Comparison of ENCODE assay signal across 8 mouse cellular contexts in the genomic region with DNA sequence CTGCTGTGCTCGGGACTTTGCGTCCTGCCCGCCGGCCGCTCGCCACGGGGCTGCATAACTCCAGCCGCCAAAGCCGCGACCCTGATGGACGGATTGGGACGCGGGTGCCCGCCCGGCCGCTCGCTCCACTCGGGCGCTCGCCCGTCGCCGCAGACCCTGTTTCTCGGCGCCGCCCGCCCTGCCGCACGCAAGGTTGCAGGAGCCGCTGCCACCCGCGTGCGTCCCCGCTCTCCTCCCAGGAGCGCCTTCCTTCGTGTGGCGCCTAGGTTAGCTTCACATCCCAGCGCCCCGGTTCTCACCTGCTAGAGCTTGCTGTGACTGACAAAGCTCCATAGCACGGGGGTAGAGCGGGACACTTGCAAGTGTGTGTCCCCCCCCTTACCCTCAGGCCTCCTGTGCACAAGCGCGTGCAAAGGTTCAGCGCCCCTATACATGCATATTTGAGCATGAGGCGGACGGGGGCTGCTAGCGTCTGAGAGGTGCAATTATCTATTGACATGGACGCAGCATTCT. TPM values are rescaled to one million over a fixed set of nuclear protein-coding genes. Genes with fewer than 3 reads are reported as not detected.
A peak's percentile ranks its signal among the peaks of the same experiment; 100 is the strongest.
DNase-seq lines count a peak whose midpoint lies in the region; ATAC-seq and TF ChIP-seq lines count a peak whose summit lies in the region.

TSS of gene Plekhn1 (minus strand) at position 157 of the 513 bp plus-strand sequence.

- H3K4me2 ChIP-seq in embryonic facial prominence, embryonic 11.5 days (ENCODE audit: low read depth, low read length), result peak within 1 kb of the TSS; percentile 89
- peak within 1 kb of the TSS; percentile 88 for H3K4me2 ChIP-seq in limb, embryonic 14.5 days (replicated peaks; ENCODE audit: low read depth, low read length, severe bottlenecking)
- peak within 1 kb of the TSS; percentile 83 for H3K4me2 ChIP-seq in midbrain, embryonic 15.5 days

- H3K36me3 ChIP-seq in embryonic facial prominence, embryonic 11.5 days (replicated peaks; ENCODE audit: control insufficient read depth, insufficient read depth, low read depth, low read length), result peaks cover 12% of the 10 kb centered on the region
- peaks cover 60% of the 10 kb centered on the region for H3K36me3 ChIP-seq in limb, embryonic 14.5 days (ENCODE audit: control insufficient read depth, insufficient read depth, low read length)
- peaks cover 43% of the 10 kb centered on the region for H3K36me3 ChIP-seq in midbrain, embryonic 15.5 days (replicated peaks)

- TF ChIP-seq POLR2A in limb, embryonic 14.5 days (IDR thresholded peaks at IDR 0.05; ENCODE audit: borderline replicate concordance, extremely low read depth, insufficient read depth, insufficient read length), result no peak

- peak within 1 kb of the TSS; percentile 92 for H3K4me3 ChIP-seq in embryonic facial prominence, embryonic 11.5 days (ENCODE audit: low read depth, low read length)
- peak within 1 kb of the TSS; percentile 86 for H3K4me3 ChIP-seq in limb, embryonic 14.5 days (replicated peaks; ENCODE audit: low read length)
- H3K4me3 ChIP-seq in midbrain, embryonic 15.5 days, result peak within 1 kb of the TSS; percentile 79

- peak; percentile 20 for ATAC-seq in embryonic facial prominence, embryonic 11.5 days (replicated peaks; ENCODE audit: insufficient number of reproducible peaks, low FRiP score, low TSS enrichment, low read depth)
- ATAC-seq in limb, embryonic 14.5 days (ENCODE audit: low FRiP score, low read depth), result peak; percentile 44; the same call in 1 of the 2 replicates
- peak; percentile 62 for ATAC-seq in midbrain, embryonic 15.5 days (replicated peaks)

- H3K9me3 ChIP-seq in embryonic facial prominence, embryonic 11.5 days (replicated peaks; ENCODE audit: control insufficient read depth, low read length), result no peaks in the 10 kb centered on the region
- H3K9me3 ChIP-seq in limb, embryonic 14.5 days (ENCODE audit: control insufficient read depth, low read length), result no peaks in the 10 kb centered on the region
- no peaks in the 10 kb centered on the region for H3K9me3 ChIP-seq in midbrain, embryonic 15.5 days

- H3K27me3 ChIP-seq in embryonic facial prominence, embryonic 11.5 days (ENCODE audit: control insufficient read depth, insufficient read depth, low read length), result no peaks in the 10 kb centered on the region
- no peaks in the 10 kb centered on the region for H3K27me3 ChIP-seq in limb, embryonic 14.5 days (ENCODE audit: control insufficient read depth, insufficient read depth, low read length)
- no peaks in the 10 kb centered on the region for H3K27me3 ChIP-seq in midbrain, embryonic 15.5 days (replicated peaks)

- 0% methylated on average over 30 of the region's 48 CpGs for WGBS in embryonic facial prominence, embryonic 11.5 days
- WGBS in limb, embryonic 14.5 days, result under 1% methylated on average over 32 of the region's 48 CpGs
- under 1% methylated on average over 37 of the region's 48 CpGs for WGBS in midbrain, embryonic 15.5 days

- peak within 1 kb of the TSS; percentile 70 for H3K27ac ChIP-seq in embryonic facial prominence, embryonic 11.5 days (replicated peaks; ENCODE audit: low read depth, low read length)
- H3K27ac ChIP-seq in limb, embryonic 14.5 days (replicated peaks; ENCODE audit: low read depth, low read length), result peak within 1 kb of the TSS; percentile 58
- H3K27ac ChIP-seq in midbrain, embryonic 15.5 days, result peak within 1 kb of the TSS; percentile 93

- DNase-seq in 416B (ENCODE audit: low read depth), result peak; percentile 72
- DNase-seq in adrenal gland, postnatal 10 days, result peak; percentile 85
- DNase-seq in embryonic facial prominence, embryonic 11.5 days (ENCODE audit: low spot score), result peak; percentile 84
- peak; percentile 80 to 82 for DNase-seq in heart, adult 18-20 months
- peak; percentile 80 for DNase-seq in kidney, adult 18-20 months
- peak; percentile 49 for DNase-seq in limb, embryonic 14.5 days (ENCODE audit: low spot score)
- DNase-seq in spleen, postnatal 10 days (ENCODE audit: low spot score in 2 of 2), result peak; percentile 75 to 85

- peak within 1 kb of the TSS; percentile 82 for H3K9ac ChIP-seq in embryonic facial prominence, embryonic 11.5 days (replicated peaks; ENCODE audit: low read length)
- H3K9ac ChIP-seq in limb, embryonic 14.5 days (ENCODE audit: low read depth, low read length, severe bottlenecking), result peak within 1 kb of the TSS; percentile 72
- peak within 1 kb of the TSS; percentile 56 for H3K9ac ChIP-seq in midbrain, embryonic 15.5 days

- H3K4me1 ChIP-seq in embryonic facial prominence, embryonic 11.5 days (ENCODE audit: control insufficient read depth, insufficient read depth, low read length), result no peaks in the 10 kb centered on the region; the same call in 1 of the 2 replicates
- peaks cover 11% of the 10 kb centered on the region for H3K4me1 ChIP-seq in limb, embryonic 14.5 days (ENCODE audit: control insufficient read depth, insufficient read depth, low read length)
- peaks cover 27% of the 10 kb centered on the region for H3K4me1 ChIP-seq in midbrain, embryonic 15.5 days

RNA-seq across cellular contexts. Expression of gene Plekhn1, which starts in this region (rescaled TPM):
- 10 to 100 TPM; 13.3 to 20.3 TPM for total RNA-seq in adrenal gland, postnatal 10 days (2021)
- 15.3 and 15.7 TPM in 2 replicates for polyA plus RNA-seq in embryonic facial prominence, embryonic 11.5 days (2014; fragmentation: Nextera tagmentation; extraction: Ambion mirVana)
- 10 to 100 TPM; 10.1 to 11.0 TPM for total RNA-seq in heart, adult 18-20 months (2021)
- polyA plus RNA-seq in limb, embryonic 14.5 days (2012; rRNA removed), result 104 and 133 TPM in 2 replicates
- 32.2 and 36.6 TPM in 2 replicates for polyA plus RNA-seq in limb, embryonic 14.5 days (2014; fragmentation: Nextera tagmentation; extraction: Ambion mirVana)
- 29.1 and 30.1 TPM in 2 replicates for polyA plus RNA-seq in midbrain, embryonic 15.5 days (2015; fragmentation: Nextera tagmentation; extraction: Ambion mirVana)

Comparison
In these comparisons a context has a peak if more than half of its experiments do, and no peak if none do; other contexts are left out.
1. Peak in every context shown above with its lines: DNase-seq, ATAC-seq, H3K4me3 ChIP-seq and H3K27ac ChIP-seq.